Mouse (Mus musculus) cerebellum, adult 2 months (tissue): ENCODE results near the gene Ubac2. TPM values are rescaled to one million over a fixed set of nuclear protein-coding genes. Genes with fewer than 3 reads are reported as not detected.

Source experiments
- DNase-seq, 2 experiments: peaks; one replicate each; pipeline ENCODE4 v3.0.0; 2021
- H3K27ac ChIP-seq: fragments of 200-500 bp; 2 replicates; pipeline ENCODE4 v1.5.1; 2012; ENCODE audit warnings: low read length, control low read depth, inconsistent platforms; ENCODE audit not compliant: insufficient read depth
- H3K27me3 ChIP-seq: fragments of 200-500 bp; 2 replicates; pipeline ENCODE4 v1.6.1; 2012; ENCODE audit warnings: inconsistent platforms, mild to moderate bottlenecking, low read length, moderate library complexity; ENCODE audit not compliant: control insufficient read depth, insufficient read depth
- H3K4me1 ChIP-seq: fragments of 200-500 bp; 2 replicates; pipeline ENCODE4 v1.6.1; 2011; ENCODE audit warnings: low read length; ENCODE audit not compliant: control insufficient read depth, insufficient read depth
- H3K4me3 ChIP-seq: fragments of 200-500 bp; replicated peaks from 2 replicates; pipeline ENCODE3; 2011; ENCODE audit warnings: mild to moderate bottlenecking, low read depth, low read length, control low read depth; ENCODE audit not compliant: insufficient read depth
- CTCF ChIP-seq: fragments of 200-500 bp; IDR thresholded peaks from 2 replicates; pipeline ENCODE4 v1.5.1; 2011; ENCODE audit warnings: low read depth, mild to moderate bottlenecking, control low read depth, low read length, moderate library complexity, borderline replicate concordance; ENCODE audit not compliant: insufficient read depth
- POLR2A ChIP-seq: fragments of 200-500 bp; IDR thresholded peaks from 2 replicates; pipeline ENCODE4 v1.6.1; 2011; ENCODE audit warnings: low read length, control low read depth, borderline replicate concordance; ENCODE audit not compliant: insufficient read depth
- WGBS: fragments of 180-500 bp; shearing (Covaris S2); methylation state at CpG from one replicate; pipeline ENCODE4 v1.1.7; 2018; 5-methylcytosine and 5-hydroxymethylcytosine counted together
- polyA plus RNA-seq: library from polyadenylated mRNA; depleted of rRNA; stranded (reverse); fragments of >200 nt; gene quantifications from 2 replicates; pipeline ENCODE4 v1.2.3, GENCODE M21; 2012

Gene Ubac2
- polyA plus RNA-seq, 1 experiment, result 44.4 TPM

GRCm38 (mm10) chr14:121962128-121962890 is 83.9 kb downstream of the Ubac2 start:
- 82% methylated on average over 14 of the region's 14 CpGs for WGBS
- no peak for TF ChIP-seq POLR2A
- no peak for TF ChIP-seq CTCF
- no peak for DNase-seq
- H3K4me3 ChIP-seq, result no peak overlapping the region
- H3K4me1 ChIP-seq, result no peaks in the 10 kb centered on the region
- no peaks in the 10 kb centered on the region for H3K27me3 ChIP-seq
- H3K27ac ChIP-seq, result no peak overlapping the region

GRCm38 (mm10) chr14:121963251-121963941 is 85.0 kb downstream of the Ubac2 start:
- H3K4me3 ChIP-seq, result no peak overlapping the region
- no peak for DNase-seq

DNA sequence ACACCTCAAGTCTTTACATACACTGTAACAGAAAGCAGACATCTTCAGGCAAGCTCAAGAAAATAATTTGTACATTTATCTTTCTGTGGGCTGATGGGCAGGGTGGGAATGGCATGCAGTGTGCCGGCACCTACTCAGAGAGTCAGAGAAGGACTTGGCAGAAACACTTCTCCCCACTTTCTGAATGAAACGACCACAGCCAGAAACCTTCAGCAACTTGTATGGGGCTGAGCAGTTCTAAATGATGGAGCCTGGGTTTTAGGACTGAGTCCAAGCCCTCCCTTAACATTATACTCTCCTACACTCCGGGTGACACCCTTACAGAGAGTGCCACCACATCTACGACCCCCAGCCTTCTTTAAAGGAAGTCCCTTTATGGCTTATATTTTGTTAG is 85.5 kb downstream of the Ubac2 start:
- Histone ChIP-seq H3K4me3 (no peak overlapping the region), H3K4me1 (no peaks in the 10 kb centered on the region), H3K27me3 (no peaks in the 10 kb centered on the region), H3K27ac (no peak overlapping the region)
- 47% methylated on average over 4 of the region's 4 CpGs for WGBS
- TF ChIP-seq CTCF, result no peak
- TF ChIP-seq POLR2A, result no peak
- no peak for DNase-seq

More at GRCm38 (mm10) chr14:121963251-121963941, 85.0 kb downstream of the Ubac2 start:
- no peak overlapping the region for H3K27ac ChIP-seq
- no peaks in the 10 kb centered on the region for H3K27me3 ChIP-seq
- no peak for TF ChIP-seq POLR2A
- TF ChIP-seq CTCF, result no peak
- H3K4me1 ChIP-seq, result no peaks in the 10 kb centered on the region
- 61% methylated on average over 9 of the region's 9 CpGs for WGBS

- DNase-seq, result no peak
- Histone ChIP-seq H3K27me3 (no peaks in the 10 kb centered on the region), H3K4me3 (no peak within 1 kb of the TSS), H3K4me1 (no peaks in the 10 kb centered on the region), H3K27ac (no peak within 1 kb of the TSS)
- WGBS, result 73% methylated on average over 6 of the region's 6 CpGs
- TF ChIP-seq POLR2A (no peak), CTCF (no peak)
These were observed 86.6 kb downstream of the Ubac2 start, which contains the start of gene Gpr183 for GRCm38 (mm10) chr14:121964990-121965389. Gpr183 (minus strand) TSS chr14:121965195.

DNA sequence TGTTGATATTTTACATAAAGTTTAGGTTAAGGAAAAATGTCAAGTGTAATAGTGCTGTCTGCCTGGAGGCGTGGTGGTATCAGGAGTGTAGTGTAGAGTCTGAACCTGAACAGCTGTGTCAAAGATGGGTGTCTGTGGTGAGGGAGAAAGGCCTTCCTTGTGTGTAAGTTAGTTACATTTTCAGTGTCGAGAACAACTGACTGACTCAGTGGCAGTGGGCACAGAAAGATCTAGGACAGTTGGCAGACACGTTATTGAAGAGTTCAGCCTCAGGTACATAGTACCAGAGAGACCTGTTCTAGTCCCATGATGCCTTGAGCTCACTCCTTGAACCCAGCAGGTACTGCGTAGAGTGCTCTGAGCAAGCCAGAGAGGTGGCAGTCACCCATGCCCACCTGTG is 87.0 kb downstream of the Ubac2 start:
- no peak for DNase-seq
- Histone ChIP-seq H3K27ac (no peak overlapping the region), H3K4me3 (no peak overlapping the region), H3K27me3 (no peaks in the 10 kb centered on the region), H3K4me1 (no peaks in the 10 kb centered on the region)
- 82% methylated on average over 4 of the region's 4 CpGs for WGBS
- no peak for TF ChIP-seq CTCF

GRCm38 (mm10) chr14:121967095-121967494 is 88.7 kb downstream of the Ubac2 start:
- H3K27me3 ChIP-seq, result no peaks in the 10 kb centered on the region
- no peak overlapping the region for H3K27ac ChIP-seq
- 95% methylated on average over 4 of the region's 4 CpGs for WGBS
- no peak overlapping the region for H3K4me3 ChIP-seq
- no peak for TF ChIP-seq POLR2A
- TF ChIP-seq CTCF, result no peak
- no peaks in the 10 kb centered on the region for H3K4me1 ChIP-seq
- DNase-seq, result no peak

GRCm38 (mm10) chr14:121970402-121970801 is 92.0 kb downstream of the Ubac2 start:
- WGBS, result 93% methylated on average over 1 of the region's 1 CpGs
- no peaks in the 10 kb centered on the region for H3K27me3 ChIP-seq
- no peaks in the 10 kb centered on the region for H3K4me1 ChIP-seq
- TF ChIP-seq POLR2A (no peak), CTCF (no peak)
- H3K27ac ChIP-seq, result no peak overlapping the region
- H3K4me3 ChIP-seq, result no peak overlapping the region
- no peak for DNase-seq

- 93% methylated on average over 10 of the region's 10 CpGs for WGBS
- H3K4me1 ChIP-seq, result no peaks in the 10 kb centered on the region
- DNase-seq, result no peak
- no peak overlapping the region for H3K4me3 ChIP-seq
- TF ChIP-seq POLR2A (no peak), CTCF (no peak)
- H3K27me3 ChIP-seq, result no peaks in the 10 kb centered on the region
- H3K27ac ChIP-seq, result no peak overlapping the region
These were observed 94.7 kb downstream of the Ubac2 start for GRCm38 (mm10) chr14:121973114-121973513.
